Mouse (Mus musculus) neutrophil, adult 65 days (primary cell): ENCODE measurements around the gene Olfr857. TPM values are rescaled to one million over a fixed set of nuclear protein-coding genes. Genes with fewer than 3 reads are reported as not detected.

ENCODE experiments used
- total RNA-seq: library from RNA; stranded (reverse); gene quantifications from 2 replicates; pipeline ENCODE4 v1.2.4, GENCODE M21; 2023

Gene Olfr857
- not detected in 2 replicates for total RNA-seq

GRCm38 (mm10) chr9:19709133-19709532, at the start of gene Olfr857:
Gene Olfr857 (plus strand): TSS chr9:19709433.

Other genes starting within 250 kb of the Olfr857 start
- gene Olfr850, start 231.2 kb upstream of the Olfr857 start, total RNA-seq, result not detected in 2 replicates
- gene Olfr851, start 216.1 kb upstream of the Olfr857 start, total RNA-seq, result not detected in 2 replicates
- gene Olfr853, start 168.4 kb upstream of the Olfr857 start, total RNA-seq, result not detected in 2 replicates
- gene Olfr854, start 142.1 kb upstream of the Olfr857 start, total RNA-seq, result not detected in 2 replicates
- not detected in 2 replicates for gene Olfr855, start 126.8 kb upstream of the Olfr857 start, total RNA-seq
- 6.4 and 7.2 TPM in 2 replicates for gene Zfp317, start 87.3 kb upstream of the Olfr857 start, total RNA-seq
- not detected in 2 replicates for gene Olfr58, start 70.8 kb downstream of the Olfr857 start, total RNA-seq
- not detected in 2 replicates for gene Olfr859, start 95.5 kb downstream of the Olfr857 start, total RNA-seq
- not detected in 2 replicates for gene Olfr860, start 140.3 kb downstream of the Olfr857 start, total RNA-seq
- gene Olfr862, start 178.6 kb downstream of the Olfr857 start, total RNA-seq, result not detected in 2 replicates
- gene Olfr77, start 207.4 kb downstream of the Olfr857 start, total RNA-seq, result not detected in 2 replicates